Mouse (Mus musculus) kidney, adult 2 months (tissue): ENCODE results near the gene Gss.

Source experiments
- CTCF ChIP-seq: fragments of 200-500 bp; conservative IDR thresholded peaks from 2 replicates; pipeline ENCODE4 v1.5.1; 2011; ENCODE audit warnings: low read depth, mild to moderate bottlenecking, control low read depth, low read length, moderate library complexity, mixed read lengths; ENCODE audit not compliant: insufficient read depth, insufficient read length
- POLR2A ChIP-seq: fragments of 200-500 bp; IDR thresholded peaks from one replicate; pipeline ENCODE4 v1.6.1; 2011; ENCODE audit warnings: low read depth, low read length, control low read depth

DNA sequence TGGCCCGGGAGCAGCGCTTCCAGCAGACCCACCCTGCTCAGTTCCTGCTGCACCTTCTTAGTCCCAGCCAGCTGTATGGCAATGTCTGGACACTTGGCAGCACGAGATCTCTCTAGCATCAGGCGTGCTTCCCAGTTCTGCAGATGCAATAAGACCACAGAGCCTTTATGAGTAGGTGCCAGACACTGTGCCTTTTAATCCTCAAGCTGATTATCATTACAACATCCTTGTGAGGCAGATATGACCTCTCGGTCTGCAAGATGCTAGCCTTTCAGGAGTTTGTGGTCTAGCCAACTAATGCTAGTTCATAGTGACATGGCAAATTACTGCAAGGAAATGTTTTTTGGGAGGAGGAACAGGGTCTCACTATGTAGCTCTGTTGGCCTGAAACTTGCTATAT, 24.9 kb downstream of the Gss start:
- TF ChIP-seq CTCF = no peak
- TF ChIP-seq POLR2A = no peak
